Mouse (Mus musculus) liver, embryonic 14.5 days (tissue): ENCODE measurements around the gene Rnf121. TPM values are rescaled to one million over a fixed set of nuclear protein-coding genes. Genes with fewer than 3 reads are reported as not detected.

ENCODE experiments used
- ATAC-seq: fragments of 200-750 bp; cut with Nextera tagmentation; 2 replicates; pipeline ENCODE4 v1.8.0; 2017; ENCODE audit warnings: moderate number of reproducible peaks, mild to moderate bottlenecking, moderate library complexity; ENCODE audit not compliant: insufficient read depth
- DNase-seq, 3 experiments: peaks; one replicate each; pipeline ENCODE4 v3.0.0-alpha.2; 2012 to 2013; ENCODE audit warnings: low read depth in 3 of 3, low spot score in 3 of 3
- H3K27ac ChIP-seq: fragments of 300-500 bp; sonication (generic); 2 replicates; pipeline ENCODE4 v1.5.1; 2014; ENCODE audit warnings: moderate library complexity, mild to moderate bottlenecking, control low read depth, inconsistent platforms
- H3K27me3 ChIP-seq: fragments of 300-500 bp; sonication (generic); 2 replicates; pipeline ENCODE4 v1.6.1; 2014; ENCODE audit warnings: mild to moderate bottlenecking, low read length, moderate library complexity; ENCODE audit not compliant: control insufficient read depth, insufficient read depth
- H3K36me3 ChIP-seq: fragments of 300-500 bp; sonication (generic); replicated peaks from 2 replicates; pipeline ENCODE4 v1.6.1; 2014; ENCODE audit warnings: low read depth; ENCODE audit not compliant: control insufficient read depth, insufficient read depth
- H3K4me1 ChIP-seq, 2 experiments: fragments of 200-500 bp in 1 of 2; fragments of 300-500 bp in 1 of 2; sonication (generic) in 1 of 2; replicated peaks; 2 replicates each; pipeline ENCODE4 v1.6.1; 2012 to 2014; ENCODE audit warnings: antibody characterized with exemption in 1 of 2, inconsistent platforms in 1 of 2, low read length in 1 of 2; ENCODE audit not compliant: control insufficient read depth in 2 of 2, insufficient read depth in 2 of 2
- H3K4me2 ChIP-seq: fragments of 300-500 bp; sonication (generic); 2 replicates; pipeline ENCODE4 v1.6.1; 2014; ENCODE audit warnings: low read depth, mild to moderate bottlenecking, control low read depth, moderate library complexity
- H3K4me3 ChIP-seq, 2 experiments: fragments of 200-500 bp in 1 of 2; fragments of 300-500 bp in 1 of 2; sonication (generic) in 1 of 2; 2 replicates each; pipeline ENCODE4 v1.5.1; 2012 to 2014; ENCODE audit warnings: low read depth in 2 of 2, low read length in 2 of 2, mild to moderate bottlenecking in 2 of 2, control low read depth in 1 of 2, inconsistent platforms in 1 of 2, moderate library complexity in 1 of 2; ENCODE audit not compliant: insufficient read depth in 1 of 2
- H3K9ac ChIP-seq: fragments of 300-500 bp; sonication (generic); replicated peaks from 2 replicates; pipeline ENCODE4 v1.6.1; 2014; ENCODE audit warnings: mild to moderate bottlenecking, control low read depth, moderate library complexity
- H3K9me3 ChIP-seq: fragments of 300-500 bp; sonication (generic); 2 replicates; pipeline ENCODE4 v1.6.1; 2016; ENCODE audit warnings: low read length, mixed read lengths; ENCODE audit not compliant: control insufficient read depth
- CTCF ChIP-seq: IDR thresholded peaks from 2 replicates; pipeline ENCODE4 v1.5.1; 2016; ENCODE audit warnings: antibody characterized with exemption, low read depth, control low read depth
- EP300 ChIP-seq: IDR thresholded peaks from 2 replicates; pipeline ENCODE4 v1.6.1; 2016; ENCODE audit warnings: antibody characterized with exemption, low read depth
- WGBS: fragments of 180-500 bp; shearing (Covaris S2); extraction: QIAGEN DNeasy Blood & Tissue Kit; methylation state at CpG from one replicate; pipeline ENCODE4 v1.1.7; 2014; ENCODE audit not compliant: insufficient replicate concordance; 5-methylcytosine and 5-hydroxymethylcytosine counted together
- polyA plus RNA-seq, 2 experiments: library from polyadenylated mRNA; depleted of rRNA in 1 of 2; stranded (reverse) in 1 of 2; unstranded in 1 of 2; fragments of >200 nt; fragmentation: Nextera tagmentation in 1 of 2; extraction: Ambion mirVana in 1 of 2; gene quantifications; 2 replicates each; pipeline versions ENCODE4 v1.2.1 to v1.2.3; 2012 to 2014

Rnf121 gene
- polyA plus RNA-seq, 2 experiments, result 10.5 to 16.9 TPM

GRCm38 (mm10) chr7:102000921-102001630 is 64.2 kb downstream of the Rnf121 start:
- Histone ChIP-seq H3K36me3 (peaks cover 84% of the 10 kb centered on the region), H3K9ac (no peak overlapping the region), H3K27ac (no peak overlapping the region), H3K27me3 (no peaks in the 10 kb centered on the region), H3K4me3 (no peak overlapping the region), H3K4me1 (peaks cover 18 to 22% of the 10 kb centered on the region in 2 experiments), H3K4me2 (no peak overlapping the region), H3K9me3 (no peaks in the 10 kb centered on the region)
- no peak for ATAC-seq
- TF ChIP-seq EP300 (no peak), CTCF (no peak)
- DNase-seq, result no peak
- WGBS, result 92% methylated on average over 26 of the region's 26 CpGs

GRCm38 (mm10) chr7:102000296-102000695 is 65.0 kb downstream of the Rnf121 start:
- ATAC-seq, result no peak
- no peak overlapping the region for H3K9ac ChIP-seq
- peaks cover 10 to 14% of the 10 kb centered on the region in 2 experiments for H3K4me1 ChIP-seq
- H3K36me3 ChIP-seq, result peaks cover 84% of the 10 kb centered on the region
- no peak overlapping the region for H3K27ac ChIP-seq
- TF ChIP-seq CTCF, result no peak
- no peak for TF ChIP-seq EP300
- WGBS, result 91% methylated on average over 8 of the region's 8 CpGs
- H3K4me3 ChIP-seq, result no peak overlapping the region
- H3K27me3 ChIP-seq, result no peaks in the 10 kb centered on the region
- H3K4me2 ChIP-seq, result no peak overlapping the region
- H3K9me3 ChIP-seq, result no peaks in the 10 kb centered on the region
- no peak for DNase-seq

- no peak overlapping the region for H3K9ac ChIP-seq
- DNase-seq, result no peak
- no peaks in the 10 kb centered on the region for H3K9me3 ChIP-seq
- H3K27ac ChIP-seq, result no peak overlapping the region
- no peak overlapping the region for H3K4me3 ChIP-seq
- ATAC-seq, result no peak
- TF ChIP-seq EP300 (no peak), CTCF (peak; percentile 36; the same call in 1 of the 2 replicates)
- H3K36me3 ChIP-seq, result peaks cover 83% of the 10 kb centered on the region
- H3K4me1 ChIP-seq, result peaks cover 7% of the 10 kb centered on the region in 2 experiments; a peak in 3 of 4 replicates
- H3K27me3 ChIP-seq, result no peaks in the 10 kb centered on the region
- H3K4me2 ChIP-seq, result no peak overlapping the region
- WGBS, result 94% methylated on average over 15 of the region's 15 CpGs
Measured at GRCm38 (mm10) chr7:101999461-102000151, 65.7 kb downstream of the Rnf121 start.

- H3K4me1 ChIP-seq, result no peaks in the 10 kb centered on the region
- H3K27me3 ChIP-seq, result no peaks in the 10 kb centered on the region
- WGBS, result 68% methylated on average over 14 of the region's 14 CpGs
- H3K9ac ChIP-seq, result no peak overlapping the region
- H3K36me3 ChIP-seq, result peaks cover 95% of the 10 kb centered on the region
- no peak overlapping the region for H3K27ac ChIP-seq
- TF ChIP-seq CTCF (peak; percentile 97), EP300 (no peak)
- peak; percentile 29 to 40 (median 35) for DNase-seq
- peak; percentile 55 for ATAC-seq
- H3K4me2 ChIP-seq, result no peak overlapping the region
- H3K9me3 ChIP-seq, result no peaks in the 10 kb centered on the region
- H3K4me3 ChIP-seq, result no peak overlapping the region
Measured at GRCm38 (mm10) chr7:101998194-101998927, 66.9 kb downstream of the Rnf121 start.

- WGBS, result 68% methylated on average over 3 of the region's 3 CpGs
- Histone ChIP-seq H3K4me2 (no peak overlapping the region), H3K9ac (no peak overlapping the region), H3K27me3 (no peaks in the 10 kb centered on the region), H3K4me1 (no peaks in the 10 kb centered on the region), H3K27ac (no peak overlapping the region), H3K4me3 (no peak overlapping the region), H3K9me3 (no peaks in the 10 kb centered on the region), H3K36me3 (peaks cover 90% of the 10 kb centered on the region)
- ATAC-seq, result no peak
- no peak for DNase-seq
- TF ChIP-seq CTCF (no peak), EP300 (no peak)
Measured at GRCm38 (mm10) chr7:101994241-101994640, 71.0 kb downstream of the Rnf121 start.
